Mouse (Mus musculus) heart, postnatal 4 days (tissue): ENCODE data around the gene Pik3r1. TPM values are rescaled to one million over a fixed set of nuclear protein-coding genes. Genes with fewer than 3 reads are reported as not detected.

Experiments used
- DNase-seq: peaks from one replicate; pipeline ENCODE4 v3.0.0; 2021
- total RNA-seq, 2 experiments: library from RNA; stranded (reverse); gene quantifications; 2 replicates each; pipeline ENCODE4 v1.2.3; 2021

Pik3r1 gene
- total RNA-seq, 2 experiments from 2014 or later: 34.7 to 35.8 TPM

DNA sequence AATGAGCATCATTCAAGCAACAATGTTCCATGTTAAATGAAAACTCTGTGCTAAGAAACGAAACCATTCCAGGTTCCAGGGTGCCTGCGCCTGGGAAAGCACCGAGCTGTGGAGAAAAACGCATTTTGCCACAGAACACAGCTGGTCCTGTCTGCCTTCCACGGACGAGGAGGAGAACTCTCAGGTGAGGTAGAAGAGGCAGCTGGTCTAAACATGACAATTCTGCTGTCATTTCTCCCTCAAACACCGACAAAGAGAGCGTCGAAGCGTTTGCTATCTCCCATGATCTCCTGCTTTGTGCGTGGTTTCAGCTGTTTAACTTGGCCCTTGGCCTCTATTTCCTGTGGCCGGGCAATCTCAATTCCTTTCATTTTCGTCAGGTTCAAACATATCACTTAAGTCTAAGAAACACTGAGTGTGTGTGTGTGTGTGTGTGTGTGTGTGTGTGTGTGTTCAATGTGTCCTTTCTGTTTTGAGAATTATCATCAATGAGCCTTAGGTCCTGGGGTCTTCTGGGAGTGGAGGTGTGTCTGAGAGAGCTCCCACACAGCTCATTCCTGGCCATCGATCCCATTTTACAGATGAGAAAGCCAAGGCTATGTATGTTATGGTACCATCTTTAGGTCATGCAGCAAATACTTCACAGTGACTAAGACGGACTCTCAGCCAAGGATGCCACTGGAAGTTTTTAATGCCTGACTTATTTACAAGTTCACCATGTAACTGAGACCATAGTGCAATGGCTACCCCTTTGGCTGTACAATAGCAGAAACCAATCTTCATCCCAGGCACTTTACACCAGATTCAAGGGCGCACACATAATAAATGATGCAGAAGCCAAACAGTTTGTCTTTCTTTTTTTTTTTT lies 31.3 kb downstream of the Pik3r1 start:
- DNase-seq: no peak

DNA sequence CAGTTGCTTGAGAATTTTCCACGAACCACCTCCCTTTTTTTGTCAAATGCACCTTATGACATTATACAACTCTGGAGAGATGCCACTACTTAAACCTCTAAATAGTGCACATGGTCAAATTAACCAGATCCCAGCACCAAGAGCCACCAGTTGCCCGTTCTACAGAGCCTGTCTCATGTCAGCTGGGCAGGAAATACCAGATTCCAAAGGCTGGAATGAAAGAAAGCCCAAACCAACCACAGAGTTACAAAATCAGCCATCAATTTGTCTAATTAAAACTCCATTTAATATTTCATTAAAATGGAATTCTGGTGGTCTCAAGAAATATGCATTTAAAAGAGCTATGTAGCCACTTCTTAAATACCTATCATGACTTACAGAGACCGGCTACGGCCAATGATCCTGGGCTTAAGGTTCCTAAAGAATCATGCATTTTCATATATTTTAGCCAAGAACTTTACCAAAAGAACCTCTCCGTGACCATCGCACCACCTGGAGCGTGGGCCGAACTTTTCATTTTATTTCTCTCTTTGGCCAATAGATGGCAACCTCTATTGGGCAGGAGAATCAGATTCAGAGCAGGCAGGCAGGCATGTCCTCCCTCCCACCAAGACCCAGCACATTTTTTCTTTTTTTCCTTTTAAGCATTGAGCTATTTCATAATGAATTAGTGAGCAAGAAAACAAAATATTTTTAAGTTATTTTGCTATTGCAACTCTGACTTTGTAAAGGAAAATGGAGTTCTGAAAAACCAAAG lies 32.5 kb downstream of the Pik3r1 start:
- DNase-seq: peak; percentile 41

DNA sequence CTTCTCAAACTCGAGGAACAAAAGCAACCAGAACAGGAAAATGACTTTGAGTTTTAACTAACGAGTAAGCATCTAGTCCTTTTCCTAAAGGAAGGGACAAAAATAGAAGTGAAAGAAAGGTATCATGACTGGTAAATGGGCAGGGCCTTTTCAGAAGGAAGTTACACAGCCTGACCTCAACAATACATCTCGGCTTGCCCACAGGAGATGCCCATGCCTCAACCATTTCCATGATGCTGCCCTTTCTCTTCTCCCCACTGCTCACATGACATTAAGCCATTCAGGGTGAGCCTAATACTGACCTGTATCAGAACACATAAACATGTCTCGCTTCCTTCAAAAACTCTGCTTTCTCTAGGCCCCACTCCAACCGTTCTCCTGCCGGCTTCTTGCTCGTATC lies 33.8 kb downstream of the Pik3r1 start:
- DNase-seq: no peak

DNA sequence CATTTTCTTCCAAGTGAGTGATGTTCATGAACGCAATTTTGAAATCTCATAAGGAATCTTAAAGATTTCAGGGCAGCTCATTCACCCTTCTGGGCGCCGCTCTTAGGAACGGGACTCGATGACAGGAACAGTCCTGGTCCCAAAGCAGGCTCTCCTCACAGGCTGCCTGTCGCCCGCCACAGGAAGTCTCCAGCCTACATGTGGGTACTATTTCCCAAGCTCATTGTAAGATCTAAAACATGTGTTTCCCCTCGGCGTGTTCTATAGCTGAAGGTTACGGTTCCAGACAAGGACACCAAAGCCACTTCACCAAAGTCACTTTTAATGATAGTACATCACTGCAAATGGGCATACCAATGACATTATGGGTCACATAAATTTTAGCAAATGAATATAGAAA lies 35.3 kb downstream of the Pik3r1 start:
- no peak for DNase-seq

DNA sequence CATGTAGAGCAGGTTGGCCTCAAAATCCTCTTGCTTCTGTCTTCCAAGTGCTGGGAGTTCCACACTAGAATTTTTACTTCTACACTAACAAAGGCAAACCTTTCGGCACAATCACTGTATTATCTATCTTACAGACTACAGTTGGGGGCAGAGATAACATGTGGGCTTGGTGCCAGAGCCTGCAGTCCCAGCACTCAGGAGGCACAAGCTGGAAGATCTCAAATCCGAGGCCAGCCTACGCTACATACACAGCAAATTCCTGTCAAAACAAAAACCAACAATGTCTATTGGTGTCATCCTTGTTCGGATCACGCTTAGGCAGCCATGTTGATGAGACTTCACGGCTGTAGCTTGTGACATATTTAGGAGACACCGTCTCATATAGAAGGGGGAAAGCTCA lies 36.2 kb downstream of the Pik3r1 start:
- no peak for DNase-seq

DNA sequence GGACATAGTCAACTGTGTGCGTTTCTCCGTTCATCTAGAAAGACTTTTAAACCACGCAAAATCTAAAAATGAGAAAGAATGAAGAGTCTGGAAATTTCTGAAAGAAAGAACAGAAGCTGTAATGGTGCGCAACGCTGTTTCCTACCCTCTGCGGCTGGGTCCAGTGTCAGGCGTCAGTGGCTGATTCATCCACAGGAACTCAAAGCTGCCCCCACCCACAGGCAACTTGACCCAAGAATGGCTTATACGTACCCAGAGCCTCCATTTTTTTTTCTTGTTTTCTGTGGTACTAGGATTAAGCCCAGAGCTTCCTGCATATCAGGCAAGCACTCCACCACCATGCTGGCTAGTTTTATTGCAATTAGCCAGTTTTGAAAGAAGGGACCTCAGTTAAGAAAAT lies 37.7 kb downstream of the Pik3r1 start:
- DNase-seq: no peak

DNA sequence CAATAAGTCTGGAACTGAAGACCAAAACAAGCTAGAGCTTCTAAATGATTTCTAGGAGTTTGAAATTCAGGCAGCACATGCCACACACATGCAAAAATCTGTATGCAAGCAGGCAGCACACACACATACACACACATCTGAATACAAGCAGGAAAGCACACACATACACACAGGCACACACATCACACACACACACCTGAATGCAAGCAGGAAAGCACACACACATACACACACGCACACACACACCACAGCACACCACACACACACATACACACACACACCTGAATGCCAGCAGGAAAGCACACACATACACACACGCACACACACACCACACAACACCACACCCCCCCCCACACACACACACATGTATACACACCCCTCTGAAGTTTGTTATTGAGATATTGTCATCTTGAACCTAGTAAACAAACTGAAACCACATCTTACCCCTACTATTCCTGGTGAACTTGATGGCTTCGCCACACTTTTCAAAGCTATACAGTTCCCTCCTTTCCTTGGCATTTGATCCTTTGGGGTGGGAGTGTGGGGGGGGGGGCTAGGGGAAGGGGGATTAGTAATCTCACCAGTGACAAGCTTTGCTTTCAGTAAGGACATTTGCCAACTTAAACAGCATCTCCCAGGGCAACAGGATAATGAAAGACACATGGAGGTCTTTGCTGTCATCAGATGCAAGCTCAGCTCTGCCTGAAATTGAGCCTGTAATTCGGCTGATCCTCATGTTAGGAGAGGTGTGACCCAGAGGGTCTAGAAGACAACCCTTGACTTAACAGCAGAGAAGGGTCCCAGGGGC lies 38.6 kb downstream of the Pik3r1 start:
- DNase-seq: no peak

DNA sequence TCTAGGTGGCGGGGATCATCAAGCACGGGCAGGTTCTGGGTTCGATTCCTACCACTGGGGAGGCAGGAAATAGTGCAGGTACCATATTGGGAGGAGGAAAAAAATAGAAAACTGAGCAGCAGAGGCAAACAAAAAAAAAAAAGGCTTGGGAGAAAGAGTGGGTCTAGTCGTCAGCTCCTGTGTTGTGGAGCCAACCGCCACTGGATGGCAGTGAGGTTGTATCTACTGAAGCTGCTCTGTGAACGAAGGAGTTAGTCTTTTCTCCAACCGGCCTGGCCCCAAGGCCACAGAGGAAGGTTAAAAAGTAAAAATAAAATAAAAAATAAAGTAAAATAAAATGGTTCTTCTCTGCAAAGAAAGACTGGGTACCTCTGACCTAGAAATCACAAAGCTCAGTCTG lies 39.2 kb downstream of the Pik3r1 start:
- peak; percentile 64 for DNase-seq

DNA sequence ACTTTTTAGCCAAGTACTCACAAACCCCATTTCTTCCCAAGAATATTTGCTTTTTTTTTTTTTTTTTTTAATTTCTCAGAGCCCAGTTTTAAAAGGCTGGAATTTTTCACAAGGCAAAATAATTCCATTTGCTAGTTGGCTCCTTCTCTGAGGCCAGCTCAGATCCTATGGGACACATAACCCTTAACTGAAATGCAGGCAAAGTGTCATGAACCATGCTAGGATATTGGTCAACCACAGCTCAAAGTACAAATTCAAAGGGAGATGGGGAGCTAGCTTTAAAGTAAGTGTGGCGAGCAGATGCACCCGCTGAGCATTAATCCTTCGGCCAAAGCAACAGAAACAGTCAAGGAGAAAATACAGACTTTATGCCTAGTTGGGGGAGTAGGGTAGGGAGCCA lies 39.7 kb downstream of the Pik3r1 start:
- DNase-seq: no peak

DNA sequence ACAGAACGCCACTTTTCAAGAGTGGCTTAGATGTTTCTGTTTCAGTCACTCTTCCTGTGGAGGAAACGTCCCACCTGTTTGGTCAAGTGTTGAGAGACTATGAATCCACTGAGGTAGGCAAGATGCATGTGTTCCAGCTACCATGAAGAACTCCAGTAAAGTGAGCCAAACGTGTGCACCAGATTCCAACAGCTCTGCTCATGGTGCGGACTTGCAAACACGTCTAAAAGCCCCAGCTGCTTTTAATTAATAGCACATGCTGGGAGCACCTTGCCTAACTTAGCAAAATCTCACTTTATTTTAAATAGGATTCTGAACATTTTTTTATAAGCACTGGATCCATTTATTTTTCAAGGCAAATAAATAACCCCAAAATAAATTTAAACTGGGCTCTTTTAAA lies 40.2 kb downstream of the Pik3r1 start:
- no peak for DNase-seq

DNA sequence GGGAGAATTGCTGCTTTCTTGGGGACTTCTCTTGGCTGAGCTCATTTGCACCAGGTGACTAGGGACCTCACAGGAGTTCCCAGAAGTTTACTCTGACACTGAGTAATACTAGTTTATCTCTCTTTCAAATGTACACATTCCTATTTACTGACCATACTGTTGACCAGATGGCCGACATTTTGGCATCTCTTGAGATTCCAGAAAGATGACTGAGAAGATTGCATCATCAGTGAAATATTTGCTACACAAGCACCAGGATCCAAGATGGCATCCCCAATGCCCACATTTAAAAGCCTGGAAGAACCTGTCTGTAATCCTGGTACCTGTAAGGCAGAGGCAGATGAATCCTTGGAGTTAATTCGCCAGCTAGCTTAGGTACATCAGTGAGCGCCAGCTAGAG lies 41.1 kb downstream of the Pik3r1 start:
- no peak for DNase-seq

DNA sequence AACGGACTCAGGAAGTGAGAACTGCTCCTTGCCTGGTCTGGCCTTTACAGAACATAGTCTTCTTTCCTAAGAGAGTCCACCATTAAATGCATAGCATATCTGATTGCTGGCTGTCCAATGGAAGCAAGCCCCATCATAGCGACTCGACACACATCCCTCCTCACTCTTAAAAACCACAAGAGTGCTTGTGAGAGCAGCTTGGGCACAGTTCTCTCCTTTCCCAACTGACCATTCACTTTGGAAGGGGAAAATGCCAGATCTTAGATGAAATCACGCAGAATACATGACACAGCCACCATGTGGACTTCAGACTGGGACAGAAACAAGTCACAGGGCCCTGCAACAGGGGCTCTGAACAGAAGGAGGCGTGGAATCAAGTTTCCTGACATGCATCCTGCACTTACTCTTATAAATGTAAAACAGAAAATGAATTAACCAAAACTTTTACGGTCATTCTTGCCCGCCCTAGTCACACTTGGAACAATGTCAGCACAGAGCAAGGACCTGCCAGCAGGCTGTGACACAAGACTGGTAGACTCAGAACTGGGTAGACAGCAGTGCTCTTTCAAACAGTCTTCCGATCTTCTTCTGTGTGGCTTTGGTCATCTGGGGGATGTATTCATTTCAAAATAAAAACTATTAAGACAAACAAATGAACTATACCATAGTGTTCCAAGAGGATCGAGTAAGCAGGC lies 46.0 kb downstream of the Pik3r1 start:
- no peak for DNase-seq

DNA sequence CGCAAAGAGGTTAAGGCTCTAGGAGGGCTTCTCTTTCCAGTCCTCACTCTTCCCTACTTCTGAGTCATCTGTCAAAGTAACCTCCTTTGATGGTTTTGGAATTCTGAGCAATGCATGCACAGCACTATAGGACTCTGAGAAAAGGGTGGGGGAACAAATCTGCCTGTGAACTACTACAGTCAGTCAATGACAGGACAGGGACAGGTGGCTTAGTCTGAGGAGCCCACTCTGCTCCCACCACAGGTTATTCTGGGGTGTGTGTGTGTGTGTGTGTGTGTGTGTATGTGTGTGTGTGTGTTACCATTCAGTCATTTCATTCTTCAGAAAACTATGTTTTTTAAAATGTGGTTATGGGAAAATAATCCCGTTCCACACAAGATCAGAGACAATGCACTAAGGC lies 46.9 kb downstream of the Pik3r1 start:
- DNase-seq: no peak

DNA sequence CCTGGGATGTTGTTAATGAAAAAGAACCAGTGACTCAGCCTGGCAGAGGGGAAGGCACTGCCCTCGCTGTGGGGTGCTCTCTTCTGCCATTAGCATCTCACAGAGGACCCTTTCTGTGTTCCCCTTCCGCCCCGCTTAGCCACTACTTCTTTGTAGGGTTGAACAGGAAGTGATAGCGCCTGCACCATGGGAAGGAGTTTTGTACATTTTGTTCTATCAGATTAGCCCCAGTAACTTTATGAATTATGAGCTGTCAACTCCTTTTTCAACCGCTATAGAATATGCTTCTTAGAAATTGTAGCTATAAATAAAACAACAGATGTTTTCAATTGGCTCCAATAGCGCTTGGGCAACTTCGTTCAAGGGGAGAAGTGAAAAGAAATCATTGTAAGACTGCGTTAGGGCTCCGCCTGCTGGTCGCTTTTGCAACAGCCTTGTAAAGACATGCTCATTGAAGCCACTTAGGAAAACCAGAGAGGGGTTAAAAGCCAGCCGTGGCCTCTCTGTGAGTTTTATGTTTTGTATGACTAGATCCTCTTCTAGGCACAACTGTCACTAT lies 48.6 kb downstream of the Pik3r1 start:
- DNase-seq: peak; percentile 90

DNA sequence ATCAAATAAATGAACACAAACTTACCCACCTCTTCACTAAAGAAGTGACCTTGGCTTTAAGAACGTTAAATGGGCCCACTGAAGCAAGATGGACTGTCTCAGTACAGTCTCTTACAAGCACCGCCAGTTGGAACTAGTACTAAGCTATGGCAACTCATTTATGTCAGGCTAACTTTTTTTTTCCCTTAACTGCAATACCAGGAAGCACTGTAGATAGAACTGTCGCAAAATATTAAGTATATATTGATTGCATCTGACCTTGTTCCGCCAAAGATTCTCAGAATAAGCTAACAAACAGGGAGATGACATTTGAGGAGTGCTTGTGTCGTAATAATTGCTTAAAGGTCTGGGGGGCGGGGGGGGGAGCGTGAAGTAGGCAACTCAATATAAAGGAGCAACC lies 49.3 kb downstream of the Pik3r1 start:
- DNase-seq: no peak

DNA sequence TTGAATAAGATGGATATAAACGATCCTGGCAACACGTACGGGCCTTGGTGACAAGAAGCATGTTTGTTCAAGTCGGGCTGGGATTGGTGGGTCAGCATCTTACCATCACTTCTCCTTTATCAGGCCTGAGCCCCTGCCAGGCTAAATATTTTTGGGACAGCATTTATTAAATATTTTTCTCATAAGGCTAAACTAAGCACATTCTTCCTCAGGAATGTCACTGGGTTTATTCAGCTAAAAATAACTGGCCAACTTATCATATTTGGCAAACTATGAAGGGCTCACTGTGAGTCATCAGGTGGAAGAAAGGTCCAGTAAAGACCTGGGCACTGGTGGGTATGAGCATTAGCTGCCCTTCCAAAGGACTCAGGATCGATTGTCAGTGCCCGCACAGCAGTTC lies 50.2 kb downstream of the Pik3r1 start:
- peak; percentile 35 for DNase-seq

DNA sequence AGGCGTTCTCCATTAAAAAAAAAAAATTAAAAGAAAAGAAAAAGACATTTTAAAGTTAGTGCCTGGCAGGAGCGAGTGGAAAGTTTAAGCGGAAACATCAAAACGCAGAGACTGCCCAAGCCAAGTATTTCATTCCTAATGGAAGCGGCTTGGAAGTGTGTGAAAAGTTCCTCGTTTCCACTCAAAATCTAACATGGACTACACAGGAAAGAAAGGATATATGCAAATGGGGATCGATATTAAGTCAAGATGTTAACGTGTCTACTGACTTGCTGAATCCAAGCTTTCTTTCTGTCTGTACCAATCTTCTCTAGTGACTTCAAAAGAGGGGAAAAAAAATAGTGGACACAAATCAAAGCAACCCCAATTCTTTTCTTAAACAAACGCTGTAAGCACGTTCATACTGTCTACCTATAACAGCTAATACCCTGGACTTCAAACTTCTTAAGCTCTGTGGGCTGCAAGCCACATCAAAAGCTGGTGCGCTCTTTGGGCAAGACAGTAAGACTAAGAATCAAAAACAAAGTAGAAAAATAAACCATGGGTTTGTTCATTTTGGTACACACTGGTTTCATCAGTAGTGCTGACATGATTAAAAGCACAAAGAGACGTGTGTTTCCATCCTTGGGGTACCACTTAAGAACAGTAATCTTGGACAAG lies 54.5 kb downstream of the Pik3r1 start:
- no peak for DNase-seq

DNA sequence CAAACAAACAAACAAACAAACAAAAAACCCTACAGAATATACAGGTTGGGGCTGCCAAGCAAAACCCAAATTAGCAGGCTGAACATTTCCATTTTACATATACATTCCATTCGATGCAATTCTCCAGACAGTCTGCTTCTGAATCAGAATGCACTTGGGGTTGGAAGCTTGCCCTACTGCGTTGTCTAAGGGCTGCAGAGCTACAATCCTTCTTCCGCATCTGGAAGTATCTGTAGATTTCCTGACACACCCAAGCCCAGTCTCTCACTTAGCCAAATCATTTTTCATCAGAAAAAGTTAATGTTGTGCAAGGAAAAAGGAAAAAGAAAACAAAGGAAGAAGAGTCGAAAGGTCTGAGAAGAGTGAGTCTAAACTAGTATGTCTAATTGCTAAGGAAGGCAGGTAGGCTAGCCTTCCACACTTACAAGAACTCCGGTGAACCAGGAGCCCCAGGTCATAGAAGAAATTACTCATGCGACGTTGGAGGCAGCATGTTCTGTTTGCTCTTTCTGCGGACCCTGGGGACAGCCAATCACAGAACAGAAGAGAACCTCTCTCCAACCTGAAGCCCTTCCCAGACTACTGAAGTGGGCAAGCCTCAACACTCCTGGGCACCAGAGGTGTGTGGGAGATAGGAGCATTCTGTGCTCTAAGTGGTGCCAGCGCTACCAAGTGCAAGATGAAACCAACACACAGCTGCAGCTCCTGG lies 55.1 kb downstream of the Pik3r1 start:
- no peak for DNase-seq

DNA sequence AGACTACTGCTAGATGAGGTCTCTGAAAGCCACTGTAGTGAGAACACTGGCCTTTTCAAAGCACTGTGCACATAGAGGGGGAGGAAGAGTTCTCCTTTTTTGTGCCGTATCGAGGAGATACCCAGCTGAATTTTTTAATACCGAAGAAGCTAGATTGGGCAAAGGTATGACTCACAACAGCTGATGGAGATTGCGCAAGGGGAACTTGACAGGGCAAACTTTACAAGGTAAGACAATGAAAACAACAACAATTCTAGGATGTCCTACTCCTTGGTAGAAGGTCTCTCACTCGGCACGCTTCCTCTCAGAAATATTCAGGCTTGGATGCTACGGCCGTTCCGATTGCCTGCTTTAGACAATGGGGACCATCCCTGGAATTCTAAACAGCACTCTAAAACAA lies 55.9 kb downstream of the Pik3r1 start:
- no peak for DNase-seq

DNA sequence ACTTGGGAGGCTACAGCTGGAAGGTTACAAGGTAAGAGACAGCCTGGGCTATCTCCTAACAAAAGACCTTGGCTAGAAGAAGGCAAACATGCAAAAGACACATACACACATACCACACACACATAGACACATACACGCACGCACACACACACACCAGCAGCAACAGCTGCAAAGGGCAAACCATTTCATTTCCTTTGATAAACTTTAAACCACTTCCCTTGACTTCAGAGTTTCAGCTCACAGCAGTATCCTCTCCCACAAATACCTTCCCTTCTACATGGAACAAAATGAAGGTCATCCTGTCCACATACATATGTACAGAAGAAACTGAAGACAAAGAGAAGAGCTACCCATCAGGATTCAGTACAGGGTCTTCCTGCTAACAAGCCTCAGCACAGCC lies 56.7 kb downstream of the Pik3r1 start:
- no peak for DNase-seq

DNA sequence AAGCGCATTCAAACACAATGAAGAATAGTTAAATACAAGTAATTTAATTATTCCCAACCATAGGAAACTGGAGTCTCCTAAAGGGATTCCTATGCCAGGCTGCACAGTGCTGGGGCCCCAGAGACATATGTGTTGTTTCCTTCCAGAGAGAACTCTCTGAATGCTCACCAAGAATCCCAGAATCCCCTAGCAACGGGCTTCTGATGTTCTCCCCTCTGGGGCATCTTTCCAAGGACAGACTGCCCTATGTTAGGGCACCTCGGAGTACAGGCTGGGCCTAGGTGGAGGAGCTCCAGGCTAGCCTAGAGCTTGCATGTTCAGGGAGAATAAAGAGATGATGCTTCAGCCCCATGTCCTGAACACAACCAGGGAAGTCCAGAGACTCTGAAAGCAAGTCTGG lies 58.2 kb downstream of the Pik3r1 start:
- no peak for DNase-seq
